Mouse (Mus musculus): Measurements from ENCODE around the gene Olfr657.
A peak's percentile ranks its signal among the peaks of the same experiment; 100 is the strongest.

Gene Olfr657

DNA sequence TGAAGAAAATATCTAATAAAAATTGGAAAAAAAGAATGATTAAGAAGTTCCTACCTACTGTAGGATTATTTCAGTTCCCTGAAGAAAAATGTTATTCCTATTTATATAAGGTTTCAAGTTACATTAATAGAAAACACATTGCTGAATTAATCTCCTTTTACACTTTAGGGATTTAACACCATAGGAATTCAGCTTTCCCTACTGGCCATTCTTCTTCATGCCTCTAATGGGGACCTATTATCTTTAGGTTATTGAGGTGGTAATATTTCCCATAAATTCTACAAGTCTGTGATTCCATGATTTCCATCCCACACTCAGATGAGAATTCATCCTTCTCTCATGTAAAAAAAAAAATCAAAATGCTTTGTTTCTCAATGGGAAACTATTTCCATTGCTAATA lies at the start of gene Olfr657:
Olfr657 (plus strand) TSS at position 301 of the 400 bp plus-strand sequence.
- DNase-seq (ENCODE audit: extremely low spot score): no peak

GRCm38 (mm10) chr7:104577014-104577413 lies 47.6 kb upstream of the Olfr657 start, which contains the start of gene Olfr653:
Gene Olfr653, plus strand, starts transcription at chr7:104577314.
- DNase-seq (ENCODE audit: extremely low spot score): no peak

- no peak for DNase-seq (ENCODE audit: extremely low spot score)
Measured at GRCm38 (mm10) chr7:104580846-104581245, 43.7 kb upstream of the Olfr657 start.

- no peak for DNase-seq (ENCODE audit: extremely low spot score)
Measured at GRCm38 (mm10) chr7:104581429-104581828, 43.2 kb upstream of the Olfr657 start.

- DNase-seq (ENCODE audit: extremely low spot score): no peak
Measured at GRCm38 (mm10) chr7:104586725-104587124, 37.9 kb upstream of the Olfr657 start, which contains the start of gene Olfr654. Gene Olfr654, plus strand, starts transcription at chr7:104587025.

DNA sequence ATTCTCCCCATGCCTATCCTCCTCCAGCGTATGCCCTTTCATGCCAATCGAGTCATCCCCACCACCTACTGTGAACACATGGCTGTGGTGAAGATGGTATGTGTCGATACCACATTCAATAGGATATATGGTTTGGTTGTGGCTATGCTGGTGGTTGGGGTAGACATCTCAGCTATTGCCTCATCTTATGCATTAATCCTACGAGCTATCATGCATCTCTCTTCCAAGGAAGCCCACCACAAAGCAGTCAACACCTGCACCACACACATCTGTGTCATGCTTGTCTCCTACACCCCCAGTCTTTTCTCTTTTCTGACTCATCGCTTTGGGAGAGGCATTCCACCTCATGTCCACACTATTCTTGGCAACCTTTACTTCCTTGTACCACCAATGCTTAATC lies 36.3 kb upstream of the Olfr657 start:
- DNase-seq (ENCODE audit: extremely low spot score): no peak

GRCm38 (mm10) chr7:104601679-104602078 lies 22.9 kb upstream of the Olfr657 start, which contains the start of gene Olfr655:
Gene Olfr655, minus strand, starts transcription at chr7:104601779.
- no peak for DNase-seq (ENCODE audit: extremely low spot score)

DNA sequence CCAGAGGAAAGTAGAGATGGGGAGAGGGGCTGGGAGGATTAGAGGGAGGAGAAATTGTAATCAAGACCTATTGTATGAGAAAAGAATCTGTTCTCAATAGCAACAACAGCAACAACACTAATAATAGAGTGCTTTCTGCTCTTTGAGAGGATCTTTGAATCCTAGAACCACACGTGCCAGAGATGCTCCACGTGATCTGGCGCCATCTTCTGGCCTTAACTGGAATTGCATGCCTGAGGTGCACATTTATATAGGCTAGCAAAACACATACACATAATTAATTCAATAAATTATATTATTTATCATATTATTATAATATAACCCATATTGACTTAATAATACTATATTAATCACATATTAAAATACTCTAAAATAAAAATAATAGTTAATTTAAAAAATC lies 21.4 kb upstream of the Olfr657 start:
- peak; percentile 50 for DNase-seq (ENCODE audit: extremely low spot score)

DNA sequence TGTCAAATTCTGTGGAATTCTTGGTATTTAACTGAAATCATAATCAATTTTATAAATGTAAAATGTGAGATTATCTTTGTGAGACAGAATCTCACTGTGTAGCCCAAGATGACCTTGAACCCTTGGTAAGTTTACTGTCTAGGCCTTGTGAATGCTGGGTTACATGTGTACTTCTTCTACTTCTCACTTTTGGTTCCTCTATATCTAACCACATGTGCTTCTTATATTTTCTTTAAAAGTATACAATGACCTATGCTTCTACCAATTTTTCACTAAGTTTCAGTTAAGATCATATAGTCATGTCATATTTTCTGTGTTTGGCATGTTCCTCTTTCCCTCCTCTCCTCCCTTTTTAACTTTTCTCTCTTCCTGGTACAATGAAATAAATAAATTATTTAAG lies 19.9 kb upstream of the Olfr657 start:
- no peak for DNase-seq (ENCODE audit: extremely low spot score)

DNA sequence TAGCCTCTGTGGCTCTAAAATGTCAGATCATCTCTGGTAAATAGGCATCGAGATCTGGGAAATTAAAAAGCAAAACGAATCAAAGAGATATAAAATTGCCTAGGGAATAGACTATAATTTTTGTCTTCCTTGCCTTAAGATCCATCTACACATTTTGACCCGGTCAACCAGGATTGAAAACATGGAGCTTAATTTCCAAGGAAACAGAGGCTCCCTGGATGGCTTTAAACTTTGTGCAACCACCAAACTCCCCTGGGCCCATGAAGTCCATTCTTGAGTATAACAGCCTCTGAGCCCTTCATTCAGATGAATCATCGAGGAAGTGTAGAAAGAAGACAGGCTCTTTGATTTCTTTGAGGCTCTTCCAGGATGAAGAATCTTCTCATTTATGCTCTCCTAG lies 10.9 kb upstream of the Olfr657 start, which contains the start of gene Olfr656:
Olfr656 (plus strand) TSS at position 301 of the 400 bp plus-strand sequence.
- no peak for DNase-seq (ENCODE audit: extremely low spot score)

- DNase-seq (ENCODE audit: extremely low spot score): peak; percentile 65
Measured at GRCm38 (mm10) chr7:104646841-104647482, 22.4 kb downstream of the Olfr657 start, which contains the start of gene Olfr658. Gene Olfr658, minus strand, starts transcription at chr7:104647305.

GRCm38 (mm10) chr7:104666453-104666852 lies 41.9 kb downstream of the Olfr657 start, which contains the start of gene Olfr659:
Gene Olfr659, plus strand, starts transcription at chr7:104666753.
- no peak for DNase-seq (ENCODE audit: extremely low spot score)

DNA sequence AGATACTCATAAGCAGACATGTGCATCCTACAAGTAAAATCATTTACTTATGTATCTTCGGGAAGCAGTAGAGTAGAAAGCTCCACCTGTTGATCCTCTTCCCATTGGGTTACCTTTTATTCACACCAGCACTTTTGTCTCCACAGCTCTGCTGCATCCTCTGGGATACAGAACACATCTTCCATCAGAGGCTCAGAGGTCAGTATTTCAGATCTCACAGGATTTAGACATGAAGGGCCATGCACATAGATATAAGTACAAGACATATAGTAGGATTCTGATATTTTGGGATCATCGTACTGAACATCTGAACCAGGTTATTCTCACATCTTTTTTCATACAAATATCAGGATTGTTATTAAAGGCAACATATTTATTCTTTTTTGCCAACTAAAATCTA lies 61.6 kb downstream of the Olfr657 start, which contains the start of gene Olfr661:
Olfr661 (plus strand) TSS at position 301 of the 400 bp plus-strand sequence.
- DNase-seq (ENCODE audit: extremely low spot score): no peak
